Mouse (Mus musculus): ENCODE results near the gene Hist1h2bf. TPM values are rescaled to one million over a fixed set of nuclear protein-coding genes. Genes with fewer than 3 reads are reported as not detected.
A peak's percentile ranks its signal among the peaks of the same experiment; 100 is the strongest.
"Not testable (repeated sequence)": the region's sequence is repeated elsewhere in the genome, so short reads cannot be mapped to it uniquely, and the experiment has no call there.

Hist1h2bf gene
- polyA plus RNA-seq (2016; fragmentation: Nextera tagmentation; extraction: Ambion mirVana), result 1.1 and 1.8 TPM in 2 replicates

- Histone ChIP-seq H3K4me3 (peak within 1 kb of the TSS; percentile 59), H3K27ac (peak within 1 kb of the TSS; percentile 87)
- H3K36me3 ChIP-seq; H3K9me3 ChIP-seq; H3K4me1 ChIP-seq; H3K27me3 ChIP-seq (ENCODE audit: insufficient read depth, poor library complexity, severe bottlenecking): not testable (repeated sequence)
- DNase-seq (ENCODE audit: low spot score), result peak; percentile 97
- WGBS, result under 1% methylated on average over 42 of the region's 42 CpGs
These were observed at the start of gene Hist1h2bf, which contains the start of gene Hist1h2ad for GRCm38 (mm10) chr13:23573898-23574524. Gene Hist1h2bf (minus strand): TSS chr13:23574196. Gene Hist1h2ad (plus strand): TSS chr13:23574381.

GRCm38 (mm10) chr13:23622861-23623450 is 49.0 kb upstream of the Hist1h2bf start:
- no peak for DNase-seq (ENCODE audit: low spot score)
- H3K36me3 ChIP-seq, result no peaks in the 10 kb centered on the region
- H3K27ac ChIP-seq, result peak overlapping the region; percentile 93
- no peaks in the 10 kb centered on the region for H3K9me3 ChIP-seq
- H3K4me1 ChIP-seq, result 0 out of 2 replicates have a peak, but pooled peaks cover 3% of the 10 kb centered on the region
- 26% methylated on average over 7 of the region's 7 CpGs for WGBS
- peak overlapping the region; percentile 67 for H3K4me3 ChIP-seq
- H3K27me3 ChIP-seq (ENCODE audit: insufficient read depth, poor library complexity, severe bottlenecking), result no peaks in the 10 kb centered on the region

DNA sequence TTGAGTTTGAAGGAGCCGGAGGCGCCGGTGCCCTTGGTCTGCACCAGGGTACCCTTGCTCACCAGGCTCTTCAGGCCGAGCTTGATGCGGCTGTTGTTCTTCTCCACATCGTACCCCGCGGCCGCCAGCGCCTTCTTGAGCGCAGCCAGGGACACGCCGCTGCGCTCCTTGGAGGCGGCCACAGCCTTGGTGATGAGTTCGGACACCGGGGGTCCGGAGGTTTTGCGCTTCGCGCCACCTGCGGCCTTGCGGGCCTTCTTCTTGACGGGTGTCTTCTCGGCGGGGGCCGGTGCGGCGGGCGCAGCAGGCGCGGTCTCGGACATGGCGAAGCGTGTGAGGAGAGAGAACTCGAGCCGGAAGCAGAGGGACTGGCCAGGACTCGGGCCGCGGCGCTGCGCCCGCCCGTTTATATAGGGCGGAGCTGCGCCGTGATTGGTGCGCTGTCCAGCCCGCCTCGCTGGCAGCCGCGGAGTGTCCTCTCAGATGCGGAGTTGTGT is 48.2 kb upstream of the Hist1h2bf start, which contains the start of gene Hist1h1e:
Gene Hist1h1e, minus strand, starts transcription at position 384 of the 497 bp plus-strand sequence.
- DNase-seq (ENCODE audit: low spot score), result peak; percentile 96
- not testable (repeated sequence) for H3K4me1 ChIP-seq; H3K27me3 ChIP-seq (ENCODE audit: insufficient read depth, poor library complexity, severe bottlenecking); H3K36me3 ChIP-seq; H3K9me3 ChIP-seq
- peak within 1 kb of the TSS; percentile 67 for H3K4me3 ChIP-seq
- WGBS, result under 1% methylated on average over 53 of the region's 53 CpGs
- peak within 1 kb of the TSS; percentile 93 for H3K27ac ChIP-seq

GRCm38 (mm10) chr13:23621532-23622174 is 47.7 kb upstream of the Hist1h2bf start:
- WGBS, result under 1% methylated on average over 18 of the region's 18 CpGs
- no peaks in the 10 kb centered on the region for H3K9me3 ChIP-seq
- DNase-seq (ENCODE audit: low spot score), result peak; percentile 87
- no peaks in the 10 kb centered on the region for H3K36me3 ChIP-seq
- H3K4me1 ChIP-seq, result 0 out of 2 replicates have a peak, but pooled peaks cover 3% of the 10 kb centered on the region
- H3K27ac ChIP-seq, result peak overlapping the region; percentile 93
- H3K4me3 ChIP-seq, result peak overlapping the region; percentile 67
- H3K27me3 ChIP-seq (ENCODE audit: insufficient read depth, poor library complexity, severe bottlenecking), result no peaks in the 10 kb centered on the region

GRCm38 (mm10) chr13:23620733-23621531 is 46.9 kb upstream of the Hist1h2bf start, which contains the start of gene Hist1h2be:
Gene Hist1h2be (minus strand): TSS chr13:23621124.
- Histone ChIP-seq H3K4me1 (0 out of 2 replicates have a peak, but pooled peaks cover 3% of the 10 kb centered on the region), H3K36me3 (no peaks in the 10 kb centered on the region), H3K27ac (peak within 1 kb of the TSS; percentile 93), H3K4me3 (peak within 1 kb of the TSS; percentile 67), H3K27me3 (ENCODE audit: insufficient read depth, poor library complexity, severe bottlenecking) (no peaks in the 10 kb centered on the region), H3K9me3 (no peaks in the 10 kb centered on the region)
- 2% methylated on average over 27 of the region's 27 CpGs for WGBS
- DNase-seq (ENCODE audit: low spot score), result peak; percentile 82

- peak overlapping the region; percentile 93 for H3K27ac ChIP-seq
- no peaks in the 10 kb centered on the region for H3K9me3 ChIP-seq
- DNase-seq (ENCODE audit: low spot score), result no peak
- H3K4me3 ChIP-seq, result peak overlapping the region; percentile 67
- H3K36me3 ChIP-seq, result no peaks in the 10 kb centered on the region
- no peaks in the 10 kb centered on the region for H3K27me3 ChIP-seq (ENCODE audit: insufficient read depth, poor library complexity, severe bottlenecking)
- 0 out of 2 replicates have a peak, but pooled peaks cover 3% of the 10 kb centered on the region for H3K4me1 ChIP-seq
- 57% methylated on average over 12 of the region's 12 CpGs for WGBS
These were observed 46.2 kb upstream of the Hist1h2bf start for GRCm38 (mm10) chr13:23620056-23620732.

DNA sequence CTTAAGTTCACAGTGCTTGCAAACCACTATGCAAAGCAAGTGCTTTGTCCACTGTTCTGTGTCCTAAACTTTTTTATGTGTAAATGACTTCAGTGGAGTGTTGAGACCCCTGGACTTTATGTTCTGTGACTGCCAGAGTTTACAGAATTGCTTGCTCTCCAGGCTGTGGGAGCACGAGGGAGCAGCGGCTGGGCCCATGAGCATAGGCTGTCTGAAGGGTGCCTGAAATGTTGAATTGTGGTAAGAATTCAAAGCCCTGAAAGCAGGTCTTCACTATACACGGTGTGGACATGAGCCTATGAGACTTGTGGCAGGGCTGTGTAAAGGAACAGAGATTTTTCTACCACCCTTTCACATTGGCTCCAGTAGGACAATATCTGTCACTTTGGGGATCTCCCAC is 37.6 kb upstream of the Hist1h2bf start:
- 91% methylated on average over 3 of the region's 3 CpGs for WGBS
- no peaks in the 10 kb centered on the region for H3K4me1 ChIP-seq
- no peak overlapping the region for H3K4me3 ChIP-seq
- no peaks in the 10 kb centered on the region for H3K27me3 ChIP-seq (ENCODE audit: insufficient read depth, poor library complexity, severe bottlenecking)
- H3K27ac ChIP-seq, result no peak overlapping the region
- H3K36me3 ChIP-seq, result no peaks in the 10 kb centered on the region
- H3K9me3 ChIP-seq, result no peaks in the 10 kb centered on the region
- no peak for DNase-seq (ENCODE audit: low spot score)

DNA sequence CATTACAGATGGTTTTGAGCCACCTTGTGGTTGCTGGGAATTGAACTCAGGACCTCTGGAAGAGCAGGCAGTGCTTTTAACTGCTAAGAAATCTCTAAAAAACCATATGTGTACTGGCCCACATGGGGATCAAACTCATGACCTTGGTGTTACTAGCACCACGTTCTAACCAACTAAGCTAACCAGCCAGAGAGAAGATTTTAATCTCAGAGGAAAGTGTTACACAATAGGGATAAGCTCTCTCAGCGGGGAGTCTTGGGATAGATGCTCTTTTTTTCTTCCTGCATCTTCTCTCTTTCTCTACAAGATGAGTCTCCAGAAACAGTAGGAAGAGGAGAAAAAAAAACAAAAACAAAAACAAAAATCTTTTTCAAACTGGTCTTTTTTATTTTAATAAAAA is 36.4 kb upstream of the Hist1h2bf start:
- Histone ChIP-seq H3K4me3 (no peak overlapping the region), H3K36me3 (no peaks in the 10 kb centered on the region), H3K27ac (no peak overlapping the region), H3K27me3 (ENCODE audit: insufficient read depth, poor library complexity, severe bottlenecking) (no peaks in the 10 kb centered on the region), H3K4me1 (no peaks in the 10 kb centered on the region), H3K9me3 (no peaks in the 10 kb centered on the region)
- 58% methylated on average over 2 of the region's 2 CpGs for WGBS
- DNase-seq (ENCODE audit: low spot score), result no peak

- Histone ChIP-seq H3K27ac (no peak overlapping the region), H3K9me3 (no peaks in the 10 kb centered on the region), H3K4me1 (no peaks in the 10 kb centered on the region), H3K4me3 (no peak overlapping the region), H3K36me3 (no peaks in the 10 kb centered on the region), H3K27me3 (ENCODE audit: insufficient read depth, poor library complexity, severe bottlenecking) (no peaks in the 10 kb centered on the region)
- DNase-seq (ENCODE audit: low spot score), result no peak
These were observed 35.8 kb upstream of the Hist1h2bf start for GRCm38 (mm10) chr13:23609844-23610243.

GRCm38 (mm10) chr13:23609209-23609608 is 35.2 kb upstream of the Hist1h2bf start:
- Histone ChIP-seq H3K9me3 (no peaks in the 10 kb centered on the region), H3K27me3 (ENCODE audit: insufficient read depth, poor library complexity, severe bottlenecking) (no peaks in the 10 kb centered on the region), H3K4me3 (no peak overlapping the region), H3K36me3 (no peaks in the 10 kb centered on the region), H3K4me1 (no peaks in the 10 kb centered on the region), H3K27ac (no peak overlapping the region)
- no peak for DNase-seq (ENCODE audit: low spot score)
- WGBS, result 70% methylated on average over 4 of the region's 4 CpGs

GRCm38 (mm10) chr13:23605052-23605451 is 31.1 kb upstream of the Hist1h2bf start:
- Histone ChIP-seq H3K36me3 (no peaks in the 10 kb centered on the region), H3K27ac (no peak overlapping the region), H3K4me1 (no peaks in the 10 kb centered on the region), H3K27me3 (ENCODE audit: insufficient read depth, poor library complexity, severe bottlenecking) (no peaks in the 10 kb centered on the region), H3K4me3 (no peak overlapping the region), H3K9me3 (no peaks in the 10 kb centered on the region)
- 89% methylated on average over 3 of the region's 3 CpGs for WGBS
- no peak for DNase-seq (ENCODE audit: low spot score)

DNA sequence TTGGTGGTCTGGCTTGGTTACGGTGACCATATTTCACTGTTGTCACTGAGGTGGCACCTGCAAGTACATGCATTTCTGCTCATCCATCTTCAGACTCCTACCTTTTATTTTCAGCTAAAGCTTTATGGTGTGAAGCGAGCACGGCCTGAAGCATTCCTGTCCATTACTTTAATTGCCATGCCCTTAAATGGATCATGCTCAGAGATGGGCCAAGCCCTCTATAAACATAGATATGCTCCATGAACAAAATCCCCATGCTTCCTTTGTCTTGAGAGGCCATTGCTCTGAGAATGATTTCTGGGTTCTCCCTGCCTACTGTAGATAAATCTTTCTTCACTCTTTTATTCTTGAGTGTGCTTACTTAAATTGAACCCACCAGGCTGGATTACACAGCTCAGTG is 30.5 kb upstream of the Hist1h2bf start:
- Histone ChIP-seq H3K27me3 (ENCODE audit: insufficient read depth, poor library complexity, severe bottlenecking) (no peaks in the 10 kb centered on the region), H3K4me1 (no peaks in the 10 kb centered on the region), H3K4me3 (no peak overlapping the region), H3K9me3 (no peaks in the 10 kb centered on the region), H3K36me3 (no peaks in the 10 kb centered on the region), H3K27ac (no peak overlapping the region)
- DNase-seq (ENCODE audit: low spot score), result no peak
- 81% methylated on average over 3 of the region's 3 CpGs for WGBS

Data from heart, embryonic 10.5 days (tissue).